Mouse (Mus musculus): ENCODE data around the gene Tysnd1.

GRCm38 (mm10) chr10:61646557-61646956, 48.8 kb upstream of the Tysnd1 start:
- TF ChIP-seq CTCF (IDR thresholded peaks at IDR 0.05; ENCODE audit: low read depth) (no peak), EP300 (IDR thresholded peaks at IDR 0.05; ENCODE audit: low read depth) (no peak)

Data from liver, embryonic 14.5 days (tissue).